Mouse (Mus musculus): ENCODE results near the gene Ncf4. TPM values are rescaled to one million over a fixed set of nuclear protein-coding genes. Genes with fewer than 3 reads are reported as not detected.
"Not testable (repeated sequence)": the region's sequence is repeated elsewhere in the genome, so short reads cannot be mapped to it uniquely, and the experiment has no call there.

Gene Ncf4
- total RNA-seq, 2 experiments from 2014 or later: 1.00 to 3.0 TPM

- intact Hi-C loops (cut with DNase I; ENCODE audit: low total_unique reads): loop anchor here (5.0 kb wide), 1 partner anchor 69 kb away; no protein-coding TSS in a partner anchor
- no peak for DNase-seq
Measured at GRCm38 (mm10) chr15:78246143-78247116, 1.8 kb downstream of the Ncf4 start.

GRCm38 (mm10) chr15:78247659-78248058 is 3.1 kb downstream of the Ncf4 start:
- intact Hi-C loops (cut with DNase I; ENCODE audit: low total_unique reads): loop anchor here (5.0 kb wide), 1 partner anchor 70 kb away; no protein-coding TSS in a partner anchor

GRCm38 (mm10) chr15:78248410-78248809 is 3.8 kb downstream of the Ncf4 start:
- DNase-seq: no peak
- intact Hi-C loops (cut with DNase I; ENCODE audit: low total_unique reads): loop anchor here (5.0 kb wide), 1 partner anchor 71 kb away; no protein-coding TSS in a partner anchor

More at GRCm38 (mm10) chr15:78247659-78248058, 3.1 kb downstream of the Ncf4 start:
- DNase-seq: no peak

- intact Hi-C loops (cut with DNase I; ENCODE audit: low total_unique reads): loop anchor here (5.0 kb wide), 2 partner anchors 68 to 83 kb away; no protein-coding TSS in a partner anchor
- DNase-seq: peak; percentile 58
Measured at GRCm38 (mm10) chr15:78254751-78255150, 10.2 kb downstream of the Ncf4 start.

- intact Hi-C loops (cut with DNase I; ENCODE audit: low total_unique reads): loop anchor here (5.0 kb wide), 2 partner anchors 66 to 81 kb away; no protein-coding TSS in a partner anchor
- DNase-seq: not testable (repeated sequence)
Measured at GRCm38 (mm10) chr15:78256602-78257259, 12.1 kb downstream of the Ncf4 start.

GRCm38 (mm10) chr15:78257326-78258050 is 12.9 kb downstream of the Ncf4 start:
- no peak for DNase-seq
- intact Hi-C loops (cut with DNase I; ENCODE audit: low total_unique reads): loop anchor here (5.0 kb wide), 2 partner anchors 65 to 80 kb away; no protein-coding TSS in a partner anchor

- intact Hi-C loops (cut with DNase I; ENCODE audit: low total_unique reads): loop anchor here (5.0 kb wide), 2 partner anchors 64 to 79 kb away; no protein-coding TSS in a partner anchor
- no peak for DNase-seq
Measured at GRCm38 (mm10) chr15:78258246-78258865, 13.8 kb downstream of the Ncf4 start.

- DNase-seq: no peak
- intact Hi-C loops (cut with DNase I; ENCODE audit: low total_unique reads): no loop called here
Measured at GRCm38 (mm10) chr15:78260668-78261333, 16.2 kb downstream of the Ncf4 start.

- intact Hi-C loops (cut with DNase I; ENCODE audit: low total_unique reads): no loop called here
Measured at GRCm38 (mm10) chr15:78263286-78263685, 18.7 kb downstream of the Ncf4 start.

GRCm38 (mm10) chr15:78267441-78267840 is 22.8 kb downstream of the Ncf4 start:
- DNase-seq: no peak

More at GRCm38 (mm10) chr15:78263286-78263685, 18.7 kb downstream of the Ncf4 start:
- DNase-seq: no peak

GRCm38 (mm10) chr15:78267865-78268264 is 23.3 kb downstream of the Ncf4 start:
- DNase-seq: no peak
- intact Hi-C loops (cut with DNase I; ENCODE audit: low total_unique reads): no loop called here

More at GRCm38 (mm10) chr15:78267441-78267840, 22.8 kb downstream of the Ncf4 start:
- intact Hi-C loops (cut with DNase I; ENCODE audit: low total_unique reads): no loop called here

GRCm38 (mm10) chr15:78271208-78271607 is 26.6 kb downstream of the Ncf4 start:
- intact Hi-C loops (cut with DNase I; ENCODE audit: low total_unique reads): no loop called here
- DNase-seq: no peak

- intact Hi-C loops (cut with DNase I; ENCODE audit: low total_unique reads): no loop called here
- no peak for DNase-seq
Measured at GRCm38 (mm10) chr15:78278308-78278707, 33.7 kb downstream of the Ncf4 start.

GRCm38 (mm10) chr15:78287941-78288340 is 43.3 kb downstream of the Ncf4 start:
- intact Hi-C loops (cut with DNase I; ENCODE audit: low total_unique reads): no loop called here
- DNase-seq: no peak

GRCm38 (mm10) chr15:78289775-78290174 is 45.2 kb downstream of the Ncf4 start:
- DNase-seq; intact Hi-C loops (cut with DNase I; ENCODE audit: low total_unique reads): not testable (repeated sequence)

- DNase-seq; intact Hi-C loops (cut with DNase I; ENCODE audit: low total_unique reads): not testable (repeated sequence)
Measured at GRCm38 (mm10) chr15:78293228-78293627, 48.6 kb downstream of the Ncf4 start.

GRCm38 (mm10) chr15:78293716-78294115 is 49.1 kb downstream of the Ncf4 start:
- intact Hi-C loops (cut with DNase I; ENCODE audit: low total_unique reads): no loop called here
- no peak for DNase-seq

- intact Hi-C loops (cut with DNase I; ENCODE audit: low total_unique reads): no loop called here
- no peak for DNase-seq
Measured at GRCm38 (mm10) chr15:78298558-78298957, 54.0 kb downstream of the Ncf4 start.
